Mouse (Mus musculus): Measurements from ENCODE around the gene Rin2.
A peak's percentile ranks its signal among the peaks of the same experiment; 100 is the strongest.

Gene Rin2

GRCm38 (mm10) chr2:145832836-145833221 is 157.8 kb downstream of the Rin2 start:
- no peak for DNase-seq

GRCm38 (mm10) chr2:145833341-145833740 is 158.3 kb downstream of the Rin2 start:
- peak; percentile 30 to 48 for DNase-seq

GRCm38 (mm10) chr2:145835920-145836319 is 160.9 kb downstream of the Rin2 start:
- no peak for DNase-seq

- DNase-seq: no peak
Observed at GRCm38 (mm10) chr2:145838675-145839074, 163.7 kb downstream of the Rin2 start.

- no peak for DNase-seq
Observed at GRCm38 (mm10) chr2:145839565-145840315, 164.7 kb downstream of the Rin2 start.

- no peak for DNase-seq
Observed at GRCm38 (mm10) chr2:145840320-145840719, 165.3 kb downstream of the Rin2 start.

- DNase-seq: no peak
Observed at GRCm38 (mm10) chr2:145840910-145841870, 166.2 kb downstream of the Rin2 start.

GRCm38 (mm10) chr2:145843322-145843721 is 168.3 kb downstream of the Rin2 start:
- no peak for DNase-seq

- DNase-seq: no peak
Observed at GRCm38 (mm10) chr2:145846595-145846994, 171.6 kb downstream of the Rin2 start.

GRCm38 (mm10) chr2:145849170-145849905 is 174.3 kb downstream of the Rin2 start:
- DNase-seq: no peak

- DNase-seq: no peak
Observed at GRCm38 (mm10) chr2:145850779-145851178, 175.8 kb downstream of the Rin2 start.

GRCm38 (mm10) chr2:145855831-145856230 is 180.8 kb downstream of the Rin2 start:
- no peak for DNase-seq

- peak; percentile 62 to 66 for DNase-seq
Observed at GRCm38 (mm10) chr2:145857864-145858263, 182.8 kb downstream of the Rin2 start.

GRCm38 (mm10) chr2:145859442-145859931 is 184.5 kb downstream of the Rin2 start:
- DNase-seq: peak; percentile 76 to 83

GRCm38 (mm10) chr2:145859932-145860801 is 185.2 kb downstream of the Rin2 start:
- peak; percentile 83 for DNase-seq

- no peak for DNase-seq
Observed at GRCm38 (mm10) chr2:145861193-145862123, 186.4 kb downstream of the Rin2 start.

- DNase-seq: no peak
Observed at GRCm38 (mm10) chr2:145862206-145862817, 187.3 kb downstream of the Rin2 start.

GRCm38 (mm10) chr2:145865344-145865743 is 190.3 kb downstream of the Rin2 start:
- no peak for DNase-seq

- DNase-seq: no peak
Observed at GRCm38 (mm10) chr2:145866238-145866637, 191.2 kb downstream of the Rin2 start.

Data from cerebellum, postnatal 10 days (tissue).